Mouse (Mus musculus) Muller cell, postnatal 12 days (primary cell): ENCODE measurements around the gene Mbd5.

Experiments
- DNase-seq: peaks from one replicate; pipeline ENCODE4 v3.0.0-alpha.2; 2015; ENCODE audit errors: inconsistent ontology term

The Mbd5 gene

DNA sequence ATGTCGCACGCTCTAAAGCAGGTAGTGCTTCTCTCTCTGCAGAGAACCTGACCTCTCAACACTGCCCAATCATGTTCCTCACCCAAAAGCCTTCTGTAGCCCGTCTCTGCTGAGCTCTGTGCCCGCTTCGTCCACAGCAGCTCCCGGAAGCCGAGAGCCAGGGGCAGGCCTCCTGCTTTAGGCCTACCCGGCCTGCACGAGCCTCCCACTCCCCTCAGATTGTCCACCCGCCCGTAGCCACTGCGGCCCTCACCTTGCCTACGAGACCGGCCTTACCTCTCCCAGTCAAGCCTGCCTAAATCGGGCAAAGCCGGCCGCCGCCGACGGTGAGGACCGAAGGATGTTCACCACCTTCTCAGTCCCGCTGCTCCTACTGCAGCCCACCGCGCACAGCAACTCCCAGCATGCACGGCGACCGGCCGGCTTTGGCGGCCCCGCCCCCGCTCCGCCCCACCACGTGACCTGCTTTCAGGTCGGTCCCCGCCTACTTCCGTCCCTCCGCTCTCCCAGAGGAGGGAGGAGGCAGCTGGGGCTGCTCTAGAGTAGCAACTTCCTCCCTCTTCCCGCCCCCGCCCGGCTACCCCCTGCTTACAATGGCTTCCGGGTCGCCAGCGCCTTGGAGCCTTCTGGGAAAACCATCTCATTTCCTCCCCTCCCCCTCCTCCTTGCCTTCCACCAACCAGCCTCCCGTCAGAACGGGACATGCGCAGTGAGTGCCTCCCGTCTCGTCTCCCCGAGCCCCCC is at the start of gene Mbd5:
Gene Mbd5, plus strand, starts transcription at position 668 of the 744 bp plus-strand sequence.
- DNase-seq, result peak; percentile 100

DNA sequence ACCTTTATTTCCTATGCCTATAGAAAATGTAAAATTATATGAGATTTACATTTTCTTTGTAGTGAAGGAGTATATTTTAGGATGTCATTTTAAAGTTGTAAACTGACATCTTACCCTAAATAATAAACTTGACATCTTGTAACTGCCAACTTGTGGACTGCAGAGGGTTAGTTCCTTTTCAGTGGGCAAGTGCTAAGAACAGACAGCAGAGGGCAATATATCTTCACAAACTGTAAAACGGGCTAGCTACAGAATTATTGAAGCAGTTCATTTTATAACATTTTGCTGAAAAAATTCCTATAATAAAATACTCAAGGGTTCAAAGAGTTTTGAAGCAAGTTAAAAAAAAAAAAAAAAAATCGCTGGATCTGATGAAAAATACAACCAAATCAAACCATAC is 40.4 kb upstream of the Mbd5 start:
- no peak for DNase-seq

DNA sequence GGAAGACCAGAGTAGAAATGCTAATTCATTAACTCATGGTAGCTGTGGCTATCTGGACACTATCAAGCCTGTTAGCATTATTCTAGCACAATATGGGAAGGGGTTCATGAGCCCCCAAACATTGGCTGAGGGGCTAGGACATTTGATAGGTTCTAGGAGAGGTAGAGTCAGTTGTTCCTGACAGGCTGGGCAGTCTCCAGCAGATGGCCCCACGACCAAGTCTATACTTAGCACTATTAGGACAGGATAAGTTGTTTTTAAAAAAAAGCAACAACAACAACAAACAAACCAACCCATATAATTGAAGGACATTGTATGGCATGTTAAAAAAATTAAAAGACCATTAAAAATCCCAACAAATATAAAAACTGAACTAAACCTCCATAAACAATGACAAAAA is 35.1 kb upstream of the Mbd5 start:
- no peak for DNase-seq

DNA sequence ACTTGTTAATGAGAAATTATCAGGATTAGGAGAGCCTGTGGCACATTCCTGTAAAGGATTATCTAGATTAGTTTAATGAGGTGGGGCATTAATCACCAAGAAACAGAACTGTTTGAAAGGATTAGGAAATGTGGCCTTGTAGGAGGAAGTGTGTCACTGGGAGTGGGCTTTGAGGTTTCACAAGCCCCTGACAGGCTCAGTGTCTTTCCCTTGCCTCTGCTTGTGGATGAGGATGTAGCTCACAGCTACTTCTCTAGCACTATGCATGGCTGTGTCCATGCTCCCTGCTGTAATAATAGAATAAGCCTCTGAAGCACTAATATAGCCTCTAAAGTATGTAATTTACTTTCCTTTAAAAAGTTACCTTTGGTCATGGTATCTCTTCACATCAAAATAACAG is 33.5 kb upstream of the Mbd5 start:
- DNase-seq, result no peak

GRCm38 (mm10) chr2:48935058-48935457 is 14.2 kb upstream of the Mbd5 start:
- DNase-seq, result no peak

DNA sequence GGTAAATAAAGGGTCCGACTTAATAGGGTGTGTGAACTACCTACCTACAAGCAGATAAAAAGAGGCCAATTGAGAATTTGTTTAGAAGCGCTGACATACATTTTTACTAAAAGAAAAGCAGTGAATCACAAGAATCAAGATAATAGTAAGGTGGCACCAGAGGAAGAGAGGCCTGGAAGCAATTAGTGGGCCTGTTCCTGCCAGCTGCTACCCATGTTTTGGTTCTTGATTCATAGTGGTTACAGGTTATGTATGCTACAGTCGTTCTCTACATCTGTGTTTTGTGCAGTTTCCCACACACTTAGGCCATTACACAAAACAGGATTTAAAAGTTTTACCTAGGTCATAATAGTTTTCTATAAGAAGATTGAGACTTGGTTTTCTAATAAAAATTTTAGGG is 1.5 kb upstream of the Mbd5 start:
- peak; percentile 9 for DNase-seq

DNA sequence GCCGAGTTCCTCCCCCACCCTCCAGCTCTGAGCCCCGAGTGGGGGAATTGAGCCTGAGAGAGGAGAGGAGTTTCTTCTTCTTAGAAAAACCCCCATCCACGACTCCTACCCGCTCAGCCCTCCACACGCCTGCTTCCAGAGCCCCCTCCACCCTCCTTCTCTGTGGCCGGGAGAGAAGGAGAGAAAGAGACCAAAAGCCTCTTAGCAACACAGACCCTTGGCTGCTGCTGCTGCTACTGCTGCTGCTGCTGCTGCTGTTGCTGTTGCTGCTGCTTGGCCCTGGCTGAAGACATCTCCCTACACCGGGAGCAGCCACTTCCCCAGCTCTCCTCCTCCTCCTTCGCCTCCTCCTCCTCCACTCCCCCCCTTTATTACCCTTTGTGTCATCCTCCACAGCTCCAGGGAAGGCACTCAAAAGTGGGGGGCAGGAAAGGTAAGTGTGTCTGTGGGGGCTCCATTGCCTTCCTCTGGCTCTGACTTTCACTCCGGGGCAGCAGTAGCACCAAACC is 489 bp downstream of the Mbd5 start:
- DNase-seq, result no peak

DNA sequence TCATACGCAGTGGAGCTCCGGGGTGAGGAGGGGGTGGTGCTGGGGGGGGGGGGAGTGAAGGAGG is 776 bp downstream of the Mbd5 start, which contains the start of gene Orc4:
Gene Orc4, minus strand, starts transcription at position 26 of the 64 bp plus-strand sequence.
- DNase-seq, result no peak

GRCm38 (mm10) chr2:48950316-48950880 is 1.1 kb downstream of the Mbd5 start:
- peak; percentile 33 for DNase-seq

- DNase-seq, result no peak
Observed at GRCm38 (mm10) chr2:48956591-48956990, 7.3 kb downstream of the Mbd5 start.

DNA sequence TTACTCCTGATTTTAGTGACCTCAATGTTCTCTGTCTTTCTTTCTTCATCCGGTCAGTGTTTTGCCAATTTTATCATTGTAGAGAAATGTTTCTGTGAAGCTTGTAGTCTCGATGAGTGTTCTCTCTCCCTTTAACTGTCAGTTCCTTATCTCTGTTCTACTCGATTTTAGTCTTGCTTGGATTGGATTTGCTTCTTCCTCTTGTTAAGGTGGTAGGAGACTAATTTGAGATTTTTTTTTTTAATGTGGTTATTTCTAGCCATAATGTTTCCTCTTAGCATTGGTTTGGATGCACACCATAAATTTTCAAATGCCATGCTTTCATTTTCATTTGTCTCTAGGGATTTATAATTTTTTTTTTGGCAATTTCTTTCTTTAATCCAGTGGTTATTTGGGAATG is 29.6 kb downstream of the Mbd5 start:
- DNase-seq, result no peak

DNA sequence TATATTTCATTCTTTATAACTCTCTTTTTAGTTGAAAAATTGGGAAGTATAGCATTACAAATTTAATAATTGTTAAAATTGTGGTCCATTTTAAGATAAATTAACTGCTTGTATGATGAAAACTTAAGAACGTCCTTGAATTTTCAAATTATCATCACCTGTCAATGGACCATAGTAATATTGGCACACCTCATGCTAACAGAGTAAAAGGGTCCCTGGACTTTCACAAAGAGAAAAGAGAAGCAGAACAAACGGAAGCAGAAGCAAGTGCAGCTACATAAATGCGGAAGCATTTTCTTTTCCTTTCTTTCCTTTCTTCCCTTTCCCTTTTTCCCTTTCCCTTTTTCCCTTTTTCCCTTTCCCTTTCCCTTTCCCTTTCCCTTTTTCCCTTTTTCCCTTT is 41.0 kb downstream of the Mbd5 start:
- DNase-seq, result no peak

DNA sequence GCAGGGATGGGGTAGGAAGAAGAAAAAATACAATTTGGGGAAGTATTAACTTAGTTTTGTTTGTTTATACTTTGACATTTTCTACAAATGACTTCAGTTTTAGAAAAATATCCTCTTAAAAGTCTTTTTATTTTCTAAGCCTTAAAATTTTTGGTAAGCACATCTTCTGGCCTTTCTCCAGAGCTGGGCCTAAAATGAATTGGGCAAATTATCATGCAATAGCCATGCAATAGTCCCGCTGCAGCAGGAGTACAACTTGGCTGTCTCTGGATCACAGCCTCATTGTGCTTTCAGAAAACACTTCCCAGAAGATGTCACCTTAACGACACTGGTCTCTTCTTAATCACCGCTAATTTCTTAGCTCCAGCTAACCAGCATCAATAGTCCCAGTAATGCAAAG is 91.2 kb downstream of the Mbd5 start:
- no peak for DNase-seq

- DNase-seq, result no peak
Observed at GRCm38 (mm10) chr2:49050030-49050429, 100.7 kb downstream of the Mbd5 start.

DNA sequence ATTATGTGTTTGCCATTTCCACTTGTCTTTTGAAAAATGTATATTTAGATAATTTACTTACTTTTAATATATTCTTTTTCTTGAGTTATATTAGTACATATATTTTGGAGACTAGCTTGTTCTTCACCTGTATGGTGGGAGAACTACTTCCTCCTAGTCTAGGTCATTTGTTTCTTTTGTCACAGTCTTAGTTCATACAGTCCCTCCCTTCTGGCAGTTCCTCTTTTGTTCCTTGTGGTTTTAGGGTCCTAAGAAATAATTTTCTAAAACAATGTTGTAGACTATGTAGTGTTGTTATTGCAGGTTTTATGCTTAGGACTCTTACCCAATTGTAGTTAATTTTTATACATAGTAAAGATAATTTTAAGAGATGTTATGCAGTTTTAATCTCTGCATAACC is 118.6 kb downstream of the Mbd5 start:
- DNase-seq, result no peak

DNA sequence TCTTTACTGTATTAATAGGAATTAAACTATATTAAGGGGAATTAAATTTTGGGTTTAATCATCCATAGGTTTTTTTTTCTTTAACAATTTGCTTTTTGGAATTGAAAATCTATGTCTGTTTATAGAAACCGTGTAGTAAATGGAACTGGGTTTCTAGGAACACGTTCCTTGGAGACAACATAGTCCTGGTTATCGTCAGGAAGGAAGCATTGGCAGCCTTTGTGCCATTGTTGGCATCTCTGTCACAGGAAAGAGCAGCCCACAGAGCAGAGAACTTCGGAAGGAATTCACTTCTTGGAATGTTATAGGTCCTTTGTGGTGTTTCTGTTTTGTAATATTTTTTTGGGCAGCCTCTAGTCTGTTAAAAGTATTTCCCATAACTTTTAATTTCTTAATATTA is 135.7 kb downstream of the Mbd5 start:
- DNase-seq, result no peak

- DNase-seq, result no peak
Observed at GRCm38 (mm10) chr2:49090771-49091170, 141.5 kb downstream of the Mbd5 start.

DNA sequence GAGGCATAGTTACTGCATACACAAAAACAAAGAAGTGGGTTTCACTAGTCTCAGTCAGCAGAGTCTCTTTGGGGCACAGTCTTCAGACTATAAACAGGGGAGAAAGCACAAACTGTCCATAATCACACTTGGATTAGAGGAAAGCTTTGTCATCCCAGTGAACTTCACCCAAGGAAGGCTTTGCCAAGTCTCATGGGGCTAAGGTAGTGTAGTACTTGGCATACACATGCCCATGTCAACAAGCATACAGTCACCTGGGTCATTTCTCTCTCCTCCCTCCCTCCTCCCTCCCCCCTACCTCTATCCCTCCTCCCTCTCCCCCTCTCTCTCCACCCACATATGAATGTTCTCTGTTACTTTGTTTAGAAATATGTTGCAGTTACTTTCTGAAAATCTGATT is 147.5 kb downstream of the Mbd5 start:
- DNase-seq, result no peak

- no peak for DNase-seq
Observed at GRCm38 (mm10) chr2:49108906-49109305, 159.6 kb downstream of the Mbd5 start.

- DNase-seq, result no peak
Observed at GRCm38 (mm10) chr2:49119875-49120274, 170.6 kb downstream of the Mbd5 start.

- no peak for DNase-seq
Observed at GRCm38 (mm10) chr2:49121603-49122002, 172.3 kb downstream of the Mbd5 start.

- DNase-seq, result no peak
Observed at GRCm38 (mm10) chr2:49142186-49142585, 192.9 kb downstream of the Mbd5 start.

DNA sequence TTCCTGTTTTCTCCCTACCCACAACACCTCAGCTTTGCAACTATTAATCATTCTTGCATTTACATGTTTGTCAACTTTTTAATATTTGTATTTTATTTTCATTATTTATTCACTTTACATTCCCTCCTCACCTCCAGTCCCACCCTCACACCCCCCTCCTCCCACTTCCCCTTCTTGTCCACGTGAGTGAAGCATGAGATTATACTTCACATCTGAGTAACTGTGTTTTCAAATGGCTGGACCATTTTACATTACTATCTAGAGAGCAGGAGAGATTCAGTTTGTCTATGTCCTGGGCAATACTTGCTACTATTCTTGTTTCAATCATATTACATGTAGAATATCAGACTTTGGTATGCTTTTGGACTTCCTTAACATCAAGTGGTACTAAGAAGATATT is 204.3 kb downstream of the Mbd5 start:
- no peak for DNase-seq
